Mouse (Mus musculus) liver, postnatal 0 days (tissue): ENCODE data around the gene Xpa.

Experiments
- CTCF ChIP-seq: sonication (generic); IDR thresholded peaks from 2 replicates; pipeline ENCODE4 v1.5.1; 2016; ENCODE audit warnings: antibody characterized with exemption, low read depth
- EP300 ChIP-seq: IDR thresholded peaks from 2 replicates; pipeline ENCODE4 v1.6.1; 2016; ENCODE audit warnings: antibody characterized with exemption, low read depth, mild to moderate bottlenecking

DNA sequence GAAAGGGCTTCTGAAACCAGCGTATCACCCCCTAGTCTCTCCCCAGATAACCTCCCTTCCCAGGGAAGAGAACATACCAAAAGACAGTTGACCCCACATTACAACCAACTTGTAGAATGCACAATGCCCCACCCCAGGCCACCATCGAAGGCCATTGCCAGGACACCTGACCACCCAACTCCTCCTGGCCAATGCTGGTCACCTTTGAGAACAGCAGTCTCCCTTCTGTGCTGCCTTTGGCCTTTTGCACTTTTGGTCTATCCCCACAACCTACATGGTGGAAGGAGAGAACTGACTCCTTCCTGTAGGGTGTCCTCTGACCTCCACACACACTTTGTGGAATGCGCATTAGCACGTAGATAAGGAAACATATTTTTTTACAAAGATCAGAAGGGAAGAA is 78.6 kb downstream of the Xpa start:
- TF ChIP-seq CTCF (no peak), EP300 (no peak)
